Mouse (Mus musculus): ENCODE data around the gene Selenot.

Gene Selenot

GRCm38 (mm10) chr3:58576137-58577066 is at the start of gene Selenot:
Selenot (plus strand) TSS chr3:58576636.
- under 1% methylated on average over 59 of the region's 59 CpGs for WGBS

GRCm38 (mm10) chr3:58536573-58536972 is 39.9 kb upstream of the Selenot start:
- WGBS: 95% methylated on average over 3 of the region's 3 CpGs

- WGBS: 78% methylated on average over 1 of the region's 1 CpGs
Observed at GRCm38 (mm10) chr3:58552001-58552811, 24.2 kb upstream of the Selenot start.

GRCm38 (mm10) chr3:58556649-58557048 is 19.8 kb upstream of the Selenot start:
- 75% methylated on average over 7 of the region's 7 CpGs for WGBS

GRCm38 (mm10) chr3:58559887-58560286 is 16.5 kb upstream of the Selenot start:
- 57% methylated on average over 2 of the region's 2 CpGs for WGBS

GRCm38 (mm10) chr3:58561437-58561836 is 15.0 kb upstream of the Selenot start:
- WGBS: 56% methylated on average over 2 of the region's 2 CpGs

GRCm38 (mm10) chr3:58570821-58571220 is 5.6 kb upstream of the Selenot start:
- 98% methylated on average over 3 of the region's 3 CpGs for WGBS

- WGBS: under 1% methylated on average over 36 of the region's 36 CpGs
Observed at GRCm38 (mm10) chr3:58577067-58577503, 649 bp downstream of the Selenot start.

GRCm38 (mm10) chr3:58577506-58578050 is 1.1 kb downstream of the Selenot start:
- WGBS: 6% methylated on average over 8 of the region's 8 CpGs

GRCm38 (mm10) chr3:58581530-58581929 is 5.1 kb downstream of the Selenot start:
- WGBS: 87% methylated on average over 4 of the region's 4 CpGs

- 75% methylated on average over 5 of the region's 5 CpGs for whole genome bisulfite sequencing
Observed at GRCm38 (mm10) chr3:58582297-58582696, 5.9 kb downstream of the Selenot start.

- WGBS: 81% methylated on average over 5 of the region's 5 CpGs
Observed at GRCm38 (mm10) chr3:58582788-58583426, 6.5 kb downstream of the Selenot start.

GRCm38 (mm10) chr3:58590544-58590943 is 14.1 kb downstream of the Selenot start:
- WGBS: 79% methylated on average over 4 of the region's 4 CpGs

GRCm38 (mm10) chr3:58592666-58593065 is 16.2 kb downstream of the Selenot start:
- 73% methylated on average over 7 of the region's 7 CpGs for WGBS

- 56% methylated on average over 5 of the region's 5 CpGs for WGBS
Observed at GRCm38 (mm10) chr3:58593623-58594022, 17.2 kb downstream of the Selenot start.

GRCm38 (mm10) chr3:58608506-58608905 is 32.1 kb downstream of the Selenot start:
- 52% methylated on average over 4 of the region's 4 CpGs for WGBS

- 78% methylated on average over 5 of the region's 5 CpGs for WGBS
Observed at GRCm38 (mm10) chr3:58609985-58610384, 33.5 kb downstream of the Selenot start.

GRCm38 (mm10) chr3:58621066-58621465 is 44.6 kb downstream of the Selenot start:
- WGBS: 92% methylated on average over 7 of the region's 7 CpGs

- WGBS: 83% methylated on average over 3 of the region's 3 CpGs
Observed at GRCm38 (mm10) chr3:58622665-58623394, 46.4 kb downstream of the Selenot start.

- WGBS: 95% methylated on average over 4 of the region's 4 CpGs
Observed at GRCm38 (mm10) chr3:58624981-58625380, 48.5 kb downstream of the Selenot start.

GRCm38 (mm10) chr3:58631693-58632092 is 55.3 kb downstream of the Selenot start:
- 55% methylated on average over 2 of the region's 2 CpGs for WGBS
